15 mouse cellular contexts compared by ENCODE assay signal in the genomic region with DNA sequence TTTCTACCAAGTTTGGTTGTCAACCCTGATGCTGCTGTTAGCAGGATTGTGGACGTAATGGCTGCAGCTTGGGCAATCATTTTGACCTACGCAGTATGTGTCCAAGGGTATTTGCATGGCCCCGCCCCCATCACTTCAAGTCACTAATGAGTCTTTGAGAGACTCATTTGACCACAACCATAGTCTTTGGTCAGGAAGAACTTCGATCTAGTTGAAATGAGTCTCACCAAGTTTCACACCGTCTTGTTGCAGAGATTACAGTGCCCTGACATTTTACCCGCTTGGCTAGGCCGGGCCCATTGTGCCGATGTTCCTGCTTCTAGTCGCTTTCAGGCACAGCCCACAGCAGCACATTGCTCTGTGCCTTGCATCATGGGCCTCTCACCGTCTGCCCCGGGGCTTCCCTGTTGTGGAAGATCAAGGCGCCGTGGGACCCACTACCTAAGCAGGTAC.
DNase-seq lines count a peak whose midpoint lies in the region; ATAC-seq and TF ChIP-seq lines count a peak whose summit lies in the region.
"Had no signal": no experiment of that assay in that cellular context is flagged by ENCODE, and none has a peak within 500 bp of the region (broad histone marks: within the 10 kb centered on the region; RNA-seq: fewer than 3 reads in every experiment).

No protein-coding gene starts in this region.

- no peaks in the 10 kb centered on the region for H3K79me2 ChIP-seq in liver, adult 2 months (ENCODE audit: control insufficient read depth, insufficient read depth, low read length)

- no peak for TF ChIP-seq CTCF in liver, adult 2 months (IDR thresholded peaks at IDR 0.05; ENCODE audit: low read depth, low read length)

- peak; percentile 48 for DNase-seq in adrenal gland, adult 2 months
- DNase-seq in adrenal gland, postnatal 4 days (ENCODE audit: low spot score in 2 of 2) = no peak
- peak; percentile 47 for DNase-seq in liver, adult 2 months (ENCODE audit: extremely low read depth, low read depth, low spot score)
- peak; percentile 12 to 16 for DNase-seq in B cell, adult 2 months
- DNase-seq in fat pad, adult 2 months (ENCODE audit: extremely low read depth, low read depth, low spot score) = peak; percentile 81
- DNase-seq: cerebellum, adult 11-12 months; kidney, adult 11 months; right cerebral cortex, postnatal 4 days had no signal

- H3K27me3 ChIP-seq in liver, adult 2 months (ENCODE audit: control insufficient read depth, insufficient read depth, low read length) = no peaks in the 10 kb centered on the region
- no peaks in the 10 kb centered on the region for H3K27me3 ChIP-seq in liver, embryonic 12.5 days (replicated peaks)
- H3K27me3 ChIP-seq in hindbrain, embryonic 13.5 days = no peaks in the 10 kb centered on the region
- H3K27me3 ChIP-seq: hindbrain, embryonic 12.5 days had no signal

- WGBS in liver, adult 2 months = 76% methylated on average over 13 of the region's 13 CpGs
- 64% methylated on average over 13 of the region's 13 CpGs for WGBS in liver, embryonic 12.5 days (ENCODE audit: insufficient replicate concordance)
- 92% methylated on average over 13 of the region's 13 CpGs for WGBS in hindbrain, embryonic 13.5 days

- no peak overlapping the region for H3K9ac ChIP-seq in liver, adult 2 months (ENCODE audit: low read depth, low read length)
- H3K9ac ChIP-seq in liver, embryonic 12.5 days = no peak overlapping the region
- H3K9ac ChIP-seq in hindbrain, embryonic 13.5 days = no peak overlapping the region
- H3K9ac ChIP-seq: hindbrain, embryonic 12.5 days; liver, embryonic 14.5 days had no signal

- peaks cover 10% of the 10 kb centered on the region for H3K4me1 ChIP-seq in liver, adult 2 months (ENCODE audit: control insufficient read depth, insufficient read depth, low read length)
- peaks cover 36% of the 10 kb centered on the region for H3K4me1 ChIP-seq in liver, embryonic 12.5 days
- H3K4me1 ChIP-seq in hindbrain, embryonic 13.5 days (replicated peaks) = no peaks in the 10 kb centered on the region; the same call in 1 of the 2 replicates

- ATAC-seq in liver, embryonic 12.5 days = no peak
- no peak for ATAC-seq in hindbrain, embryonic 13.5 days (ENCODE audit: low FRiP score)
- no peak for ATAC-seq in activated CD4-positive, CD25-positive, alpha-beta regulatory T cell, adult 4 months

- no peak for TF ChIP-seq POLR2A in liver, adult 2 months (IDR thresholded peaks at IDR 0.05; ENCODE audit: extremely low read depth, insufficient read depth, low read length)

- no peak overlapping the region for H3K4me2 ChIP-seq in liver, embryonic 12.5 days
- H3K4me2 ChIP-seq in hindbrain, embryonic 13.5 days = no peak overlapping the region
- H3K4me2 ChIP-seq: hindbrain, embryonic 12.5 days had no signal

- no peak overlapping the region for H3K4me3 ChIP-seq in liver, adult 2 months (ENCODE audit: insufficient read depth, low read depth, low read length)
- no peak overlapping the region for H3K4me3 ChIP-seq in liver, embryonic 12.5 days
- H3K4me3 ChIP-seq in hindbrain, embryonic 13.5 days = no peak overlapping the region
- H3K4me3 ChIP-seq: hindbrain, embryonic 12.5 days; layer of hippocampus, adult 2 months; myocyte had no signal

- H3K9me3 ChIP-seq in liver, embryonic 12.5 days (replicated peaks) = no peaks in the 10 kb centered on the region
- H3K9me3 ChIP-seq in hindbrain, embryonic 13.5 days = no peaks in the 10 kb centered on the region
- H3K9me3 ChIP-seq: hindbrain, embryonic 12.5 days had no signal

- no peak overlapping the region for H3K27ac ChIP-seq in liver, adult 2 months (replicated peaks; ENCODE audit: insufficient read depth, low read depth, low read length)
- H3K27ac ChIP-seq in liver, embryonic 12.5 days = no peak overlapping the region
- no peak overlapping the region for H3K27ac ChIP-seq in hindbrain, embryonic 13.5 days
- H3K27ac ChIP-seq: hindbrain, embryonic 12.5 days; layer of hippocampus, adult 2 months; liver, embryonic 14.5 days had no signal

- H3K36me3 ChIP-seq in liver, adult 2 months (ENCODE audit: control insufficient read depth, insufficient read depth, low read length) = no peaks in the 10 kb centered on the region
- H3K36me3 ChIP-seq in liver, embryonic 12.5 days = no peaks in the 10 kb centered on the region
- no peaks in the 10 kb centered on the region for H3K36me3 ChIP-seq in hindbrain, embryonic 13.5 days
- H3K36me3 ChIP-seq: hindbrain, embryonic 12.5 days had no signal

Comparison
In these comparisons a context has a peak if more than half of its experiments do, and no peak if none do; other contexts are left out.
1. DNase-seq: peak in adrenal gland, adult 2 months (single experiment), liver, adult 2 months (single experiment), B cell, adult 2 months (2 of 2) and fat pad, adult 2 months (single experiment); none in adrenal gland, postnatal 4 days (0 of 2).